8 mouse cellular contexts compared by ENCODE assay signal in genomic region chr7:144072219-144072618, GRCm38 (mm10).
DNase-seq lines count a peak whose midpoint lies in the region; ATAC-seq and TF ChIP-seq lines count a peak whose summit lies in the region.

No protein-coding gene starts in this region.

- peak; percentile 79 for TF ChIP-seq CTCF in forebrain, postnatal 0 days (IDR thresholded peaks at IDR 0.05; ENCODE audit: low read depth)
- peak; percentile 84 for TF ChIP-seq CTCF in midbrain, postnatal 0 days (IDR thresholded peaks at IDR 0.05)

- ATAC-seq in forebrain, postnatal 0 days: no peak
- no peak for ATAC-seq in forebrain, embryonic 11.5 days (replicated peaks; ENCODE audit: low FRiP score)
- no peak for ATAC-seq in midbrain, postnatal 0 days (ENCODE audit: low FRiP score)
- ATAC-seq in midbrain, embryonic 13.5 days: no peak
- ATAC-seq in megakaryocyte, adult 5-6 weeks (ENCODE audit: poor library complexity, severe bottlenecking): 0 out of 2 replicates have a peak, but pooled peaks have one; percentile 23

- 54% methylated on average over 1 of the region's 1 CpGs for WGBS in forebrain, postnatal 0 days
- WGBS in forebrain, embryonic 11.5 days: 39% methylated on average over 1 of the region's 1 CpGs
- 50% methylated on average over 1 of the region's 1 CpGs for WGBS in midbrain, postnatal 0 days
- 38% methylated on average over 1 of the region's 1 CpGs for WGBS in midbrain, embryonic 13.5 days

- no peaks in the 10 kb centered on the region for H3K9me3 ChIP-seq in forebrain, postnatal 0 days (ENCODE audit: low read length)
- H3K9me3 ChIP-seq in forebrain, embryonic 11.5 days (ENCODE audit: control insufficient read depth, low read length): no peaks in the 10 kb centered on the region
- no peaks in the 10 kb centered on the region for H3K9me3 ChIP-seq in midbrain, postnatal 0 days (ENCODE audit: low read length)
- no peaks in the 10 kb centered on the region for H3K9me3 ChIP-seq in midbrain, embryonic 13.5 days

- H3K4me3 ChIP-seq in forebrain, postnatal 0 days (ENCODE audit: low read depth, low read length): no peak overlapping the region
- H3K4me3 ChIP-seq in forebrain, embryonic 11.5 days (ENCODE audit: low read depth, low read length): no peak overlapping the region
- no peak overlapping the region for H3K4me3 ChIP-seq in midbrain, postnatal 0 days (ENCODE audit: low read depth, low read length)
- no peak overlapping the region for H3K4me3 ChIP-seq in midbrain, embryonic 13.5 days (replicated peaks)

- no peak overlapping the region for H3K27ac ChIP-seq in forebrain, postnatal 0 days (ENCODE audit: low read depth, low read length)
- no peak overlapping the region for H3K27ac ChIP-seq in forebrain, embryonic 11.5 days (ENCODE audit: low read depth, low read length)
- no peak overlapping the region for H3K27ac ChIP-seq in midbrain, postnatal 0 days (ENCODE audit: low read depth, low read length)
- no peak overlapping the region for H3K27ac ChIP-seq in midbrain, embryonic 13.5 days

- no peak overlapping the region for H3K4me2 ChIP-seq in forebrain, postnatal 0 days (ENCODE audit: low read depth)
- no peak overlapping the region for H3K4me2 ChIP-seq in forebrain, embryonic 11.5 days (ENCODE audit: low read depth, low read length, severe bottlenecking)
- H3K4me2 ChIP-seq in midbrain, postnatal 0 days (ENCODE audit: low read depth, low read length, poor library complexity, severe bottlenecking): no peak overlapping the region
- H3K4me2 ChIP-seq in midbrain, embryonic 13.5 days (replicated peaks): no peak overlapping the region

- H3K4me1 ChIP-seq in forebrain, postnatal 0 days (ENCODE audit: insufficient read depth): no peaks in the 10 kb centered on the region
- no peaks in the 10 kb centered on the region for H3K4me1 ChIP-seq in forebrain, embryonic 11.5 days (replicated peaks; ENCODE audit: control insufficient read depth, insufficient read depth, low read length)
- no peaks in the 10 kb centered on the region for H3K4me1 ChIP-seq in midbrain, postnatal 0 days (ENCODE audit: insufficient read depth, low read length)
- H3K4me1 ChIP-seq in midbrain, embryonic 13.5 days (replicated peaks): no peaks in the 10 kb centered on the region

- H3K36me3 ChIP-seq in forebrain, postnatal 0 days (ENCODE audit: insufficient read depth): no peaks in the 10 kb centered on the region
- H3K36me3 ChIP-seq in forebrain, embryonic 11.5 days (ENCODE audit: control insufficient read depth, insufficient read depth, low read length): no peaks in the 10 kb centered on the region
- no peaks in the 10 kb centered on the region for H3K36me3 ChIP-seq in midbrain, postnatal 0 days (ENCODE audit: insufficient read depth, low read length)
- no peaks in the 10 kb centered on the region for H3K36me3 ChIP-seq in midbrain, embryonic 13.5 days

- H3K27me3 ChIP-seq in forebrain, postnatal 0 days (ENCODE audit: insufficient read depth, low read length): no peaks in the 10 kb centered on the region
- no peaks in the 10 kb centered on the region for H3K27me3 ChIP-seq in forebrain, embryonic 11.5 days (ENCODE audit: control insufficient read depth, insufficient read depth, low read length)
- no peaks in the 10 kb centered on the region for H3K27me3 ChIP-seq in midbrain, postnatal 0 days (ENCODE audit: insufficient read depth, low read length)
- no peaks in the 10 kb centered on the region for H3K27me3 ChIP-seq in midbrain, embryonic 13.5 days

- DNase-seq in forebrain, postnatal 0 days: peak; percentile 66
- DNase-seq in forebrain, embryonic 11.5 days (ENCODE audit: low spot score): no peak
- DNase-seq in midbrain, postnatal 0 days (ENCODE audit: low spot score): peak; percentile 56
- peak; percentile 61 for DNase-seq in embryo, embryonic 11 days
- DNase-seq in spleen, postnatal 4 days (ENCODE audit: low spot score in 2 of 2): no peak
- DNase-seq in gastrocnemius, postnatal 10 days: no peak

- no peak overlapping the region for H3K9ac ChIP-seq in forebrain, postnatal 0 days
- H3K9ac ChIP-seq in forebrain, embryonic 11.5 days (ENCODE audit: low read length): no peak overlapping the region
- no peak overlapping the region for H3K9ac ChIP-seq in midbrain, postnatal 0 days (replicated peaks; ENCODE audit: low read length, poor library complexity, severe bottlenecking)
- H3K9ac ChIP-seq in midbrain, embryonic 13.5 days (replicated peaks): no peak overlapping the region

Comparison
In these comparisons a context has a peak if more than half of its experiments do, and no peak if none do; other contexts are left out.
1. DNase-seq: peak in forebrain, postnatal 0 days (single experiment), midbrain, postnatal 0 days (single experiment) and embryo, embryonic 11 days (single experiment); none in forebrain, embryonic 11.5 days (single experiment), spleen, postnatal 4 days (0 of 2) and gastrocnemius, postnatal 10 days (single experiment).